Mouse (Mus musculus): ENCODE measurements at regions not wholly inside any gene's neighbourhood (a gene's known extent, or its start where the extent isn't known, plus 50 kb on each side); places are given as distances from the start of the nearest gene placed in this dataset.

DNA sequence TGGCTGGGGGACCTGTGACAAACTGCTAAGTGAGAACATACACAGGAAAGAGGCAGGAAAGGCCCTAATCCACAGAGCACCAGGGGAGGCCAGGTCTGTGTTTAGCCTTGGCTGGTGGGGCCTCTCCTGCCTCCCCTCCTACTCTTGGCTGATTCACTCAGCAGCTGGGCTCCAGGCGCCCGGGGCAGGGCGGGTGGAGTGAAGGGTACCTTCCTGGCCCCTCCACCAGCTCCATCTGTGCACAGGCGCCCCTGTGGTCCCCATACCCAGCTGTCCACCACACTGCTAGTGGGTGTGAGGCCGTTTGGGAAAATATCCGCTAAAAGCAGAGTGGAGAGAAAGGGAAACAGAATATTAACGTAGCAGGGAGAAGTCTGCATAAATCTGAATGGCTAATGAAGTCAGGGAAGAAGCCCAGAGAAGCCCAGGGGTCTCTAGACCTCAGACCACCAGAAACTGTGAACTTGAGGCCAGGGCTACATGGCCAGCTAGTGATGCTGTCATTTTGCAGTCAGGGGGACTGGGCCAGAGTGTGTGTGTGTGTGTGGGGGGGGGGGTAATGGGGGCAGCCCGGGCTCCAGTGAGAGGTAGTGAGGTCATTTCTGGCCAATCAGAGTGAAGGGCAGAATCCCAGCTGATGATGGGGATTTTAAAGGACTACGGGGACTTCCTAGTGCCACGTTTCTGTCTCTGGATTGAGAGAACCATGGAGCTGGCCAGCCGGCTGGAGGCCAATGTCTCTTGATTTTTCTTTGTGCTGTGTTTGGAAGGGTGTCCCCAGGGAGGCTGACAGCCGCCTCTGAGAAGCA lies 75.1 kb downstream of the Cd2 start:
- no peak for TF ChIP-seq POLR2A (IDR thresholded peaks at IDR 0.05; ENCODE audit: control insufficient read depth, low read depth, low read length)
- TF ChIP-seq CTCF (IDR thresholded peaks at IDR 0.05; ENCODE audit: control insufficient read depth, insufficient read depth, insufficient replicate concordance, low read depth, low read length) = no peak
